Mouse (Mus musculus): Measurements from ENCODE around the gene Atoh8. TPM values are rescaled to one million over a fixed set of nuclear protein-coding genes. Genes with fewer than 3 reads are reported as not detected.
A peak's percentile ranks its signal among the peaks of the same experiment; 100 is the strongest.

Atoh8 gene
- polyA plus RNA-seq, 1 experiment from 2014 or later, result 4.5 TPM

DNA sequence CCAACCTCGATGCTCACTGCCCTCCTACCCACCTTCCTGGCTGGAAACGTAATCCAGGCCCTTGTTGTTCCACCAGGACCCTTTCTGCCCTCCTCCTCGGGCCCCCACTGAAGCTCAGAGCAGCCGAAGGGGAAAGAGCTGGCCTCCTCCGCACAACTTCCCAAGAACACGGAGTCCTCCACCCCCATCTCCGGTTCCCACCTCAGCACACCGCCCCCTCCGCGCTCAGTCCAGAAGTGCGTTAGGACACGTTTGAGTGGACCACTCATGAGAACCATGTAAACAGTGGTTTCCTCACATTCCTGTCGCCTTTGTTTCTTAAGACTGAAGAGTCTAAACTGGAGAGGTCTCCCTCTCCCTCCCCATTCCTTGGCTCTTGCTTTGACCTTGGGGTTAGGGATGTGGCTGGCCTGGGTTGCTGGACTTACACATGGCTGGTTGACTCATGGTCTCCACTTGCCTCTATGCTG lies 41.6 kb upstream of the Atoh8 start:
- no peak overlapping the region for H3K4me3 ChIP-seq (ENCODE audit: low read depth, low read length)
- no peaks in the 10 kb centered on the region for H3K4me1 ChIP-seq (replicated peaks; ENCODE audit: control insufficient read depth, insufficient read depth, low read length)
- no peak overlapping the region for H3K4me2 ChIP-seq (replicated peaks; ENCODE audit: low read depth)
- no peak overlapping the region for H3K9ac ChIP-seq (ENCODE audit: low read depth, low read length)
- H3K36me3 ChIP-seq (ENCODE audit: control insufficient read depth, insufficient read depth), result no peaks in the 10 kb centered on the region
- no peaks in the 10 kb centered on the region for H3K9me3 ChIP-seq (ENCODE audit: control insufficient read depth)
- no peak for TF ChIP-seq CTCF (IDR thresholded peaks at IDR 0.05; ENCODE audit: low read depth)
- H3K27ac ChIP-seq (ENCODE audit: low read depth, low read length), result peak overlapping the region; percentile 28; the same call in 1 of the 2 replicates
- ATAC-seq, result no peak
- WGBS, result 68% methylated on average over 13 of the region's 13 CpGs
- H3K27me3 ChIP-seq (replicated peaks; ENCODE audit: control insufficient read depth, insufficient read depth, low read length), result no peaks in the 10 kb centered on the region

DNA sequence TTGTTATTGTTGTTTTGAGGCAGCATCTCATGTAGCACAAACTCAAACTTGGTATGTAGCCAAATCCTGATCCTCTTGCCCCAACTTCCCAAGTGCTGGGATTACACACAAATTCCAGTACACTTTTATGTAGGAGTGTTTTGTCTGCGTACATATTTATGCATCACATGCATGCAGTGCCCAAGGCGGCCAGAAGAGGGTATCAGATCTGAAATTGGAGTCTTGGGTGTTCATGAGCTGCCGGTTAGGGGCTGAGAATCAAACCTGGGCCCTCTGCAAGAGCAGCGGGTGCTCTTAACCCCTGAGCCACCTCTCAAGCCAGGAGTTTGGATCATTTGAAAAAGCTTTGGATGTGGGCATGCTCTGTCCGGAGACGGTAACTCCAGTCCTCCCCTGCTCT lies 40.8 kb upstream of the Atoh8 start:
- WGBS, result 93% methylated on average over 6 of the region's 6 CpGs
- Histone ChIP-seq H3K9ac (ENCODE audit: low read depth, low read length) (no peak overlapping the region), H3K36me3 (ENCODE audit: control insufficient read depth, insufficient read depth) (no peaks in the 10 kb centered on the region), H3K4me3 (ENCODE audit: low read depth, low read length) (no peak overlapping the region), H3K9me3 (ENCODE audit: control insufficient read depth) (no peaks in the 10 kb centered on the region), H3K27ac (ENCODE audit: low read depth, low read length) (no peak overlapping the region), H3K4me2 (replicated peaks; ENCODE audit: low read depth) (no peak overlapping the region), H3K4me1 (replicated peaks; ENCODE audit: control insufficient read depth, insufficient read depth, low read length) (no peaks in the 10 kb centered on the region), H3K27me3 (replicated peaks; ENCODE audit: control insufficient read depth, insufficient read depth, low read length) (no peaks in the 10 kb centered on the region)
- TF ChIP-seq CTCF (IDR thresholded peaks at IDR 0.05; ENCODE audit: low read depth), result 0 out of 2 replicates have a peak, but pooled peaks have one; percentile 12
- ATAC-seq, result no peak

DNA sequence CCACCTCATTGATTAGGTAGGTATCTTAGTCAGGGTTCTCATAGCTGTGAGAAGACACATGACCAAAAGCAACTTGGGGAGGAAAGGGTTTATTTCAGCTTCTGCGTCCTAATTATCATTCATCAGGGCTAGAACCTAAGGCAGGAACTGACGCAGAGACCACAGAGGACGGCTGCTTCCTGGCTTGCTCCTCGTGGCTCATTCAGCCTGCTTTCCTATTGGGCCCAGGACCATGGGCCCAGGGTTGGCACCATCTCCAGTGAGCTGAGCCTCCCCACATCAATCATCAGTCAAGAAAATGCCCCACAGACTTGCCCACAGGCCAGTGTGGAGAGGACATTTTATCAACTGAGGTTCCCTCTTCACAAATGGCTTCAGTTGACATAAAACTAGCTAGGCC lies 40.1 kb upstream of the Atoh8 start:
- no peak overlapping the region for H3K27ac ChIP-seq (ENCODE audit: low read depth, low read length)
- no peaks in the 10 kb centered on the region for H3K4me1 ChIP-seq (replicated peaks; ENCODE audit: control insufficient read depth, insufficient read depth, low read length)
- H3K27me3 ChIP-seq (replicated peaks; ENCODE audit: control insufficient read depth, insufficient read depth, low read length), result no peaks in the 10 kb centered on the region
- no peak overlapping the region for H3K4me3 ChIP-seq (ENCODE audit: low read depth, low read length)
- WGBS, result 72% methylated on average over 4 of the region's 4 CpGs
- H3K4me2 ChIP-seq (replicated peaks; ENCODE audit: low read depth), result no peak overlapping the region
- no peak for ATAC-seq
- no peaks in the 10 kb centered on the region for H3K36me3 ChIP-seq (ENCODE audit: control insufficient read depth, insufficient read depth)
- no peaks in the 10 kb centered on the region for H3K9me3 ChIP-seq (ENCODE audit: control insufficient read depth)
- TF ChIP-seq CTCF (IDR thresholded peaks at IDR 0.05; ENCODE audit: low read depth), result no peak
- H3K9ac ChIP-seq (ENCODE audit: low read depth, low read length), result no peak overlapping the region

DNA sequence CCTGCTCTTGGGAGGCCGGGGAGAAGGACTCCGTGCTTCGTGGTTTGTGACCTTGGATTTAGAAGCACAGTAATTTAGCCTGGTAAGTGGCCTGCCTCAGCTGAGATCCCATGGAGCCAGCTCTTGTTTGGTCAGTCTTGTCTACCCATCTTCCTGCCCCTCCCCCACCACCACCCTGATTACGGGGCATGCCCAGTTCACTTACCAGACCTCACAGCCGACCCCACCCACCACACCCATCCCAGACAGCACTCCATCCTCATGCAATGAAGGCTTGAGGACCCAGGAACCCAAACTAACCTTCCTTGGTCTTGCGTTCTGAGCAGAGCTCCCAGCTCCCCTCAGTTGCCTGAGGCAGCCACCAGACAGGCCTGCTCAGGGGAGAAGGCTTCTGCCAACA lies 37.8 kb upstream of the Atoh8 start:
- no peak overlapping the region for H3K9ac ChIP-seq (ENCODE audit: low read depth, low read length)
- H3K27me3 ChIP-seq (replicated peaks; ENCODE audit: control insufficient read depth, insufficient read depth, low read length), result no peaks in the 10 kb centered on the region
- no peak for ATAC-seq
- H3K4me1 ChIP-seq (replicated peaks; ENCODE audit: control insufficient read depth, insufficient read depth, low read length), result no peaks in the 10 kb centered on the region
- no peak overlapping the region for H3K4me3 ChIP-seq (ENCODE audit: low read depth, low read length)
- WGBS, result 61% methylated on average over 6 of the region's 6 CpGs
- no peak overlapping the region for H3K27ac ChIP-seq (ENCODE audit: low read depth, low read length)
- H3K9me3 ChIP-seq (ENCODE audit: control insufficient read depth), result no peaks in the 10 kb centered on the region
- H3K36me3 ChIP-seq (ENCODE audit: control insufficient read depth, insufficient read depth), result no peaks in the 10 kb centered on the region
- TF ChIP-seq CTCF (IDR thresholded peaks at IDR 0.05; ENCODE audit: low read depth), result no peak
- no peak overlapping the region for H3K4me2 ChIP-seq (replicated peaks; ENCODE audit: low read depth)

DNA sequence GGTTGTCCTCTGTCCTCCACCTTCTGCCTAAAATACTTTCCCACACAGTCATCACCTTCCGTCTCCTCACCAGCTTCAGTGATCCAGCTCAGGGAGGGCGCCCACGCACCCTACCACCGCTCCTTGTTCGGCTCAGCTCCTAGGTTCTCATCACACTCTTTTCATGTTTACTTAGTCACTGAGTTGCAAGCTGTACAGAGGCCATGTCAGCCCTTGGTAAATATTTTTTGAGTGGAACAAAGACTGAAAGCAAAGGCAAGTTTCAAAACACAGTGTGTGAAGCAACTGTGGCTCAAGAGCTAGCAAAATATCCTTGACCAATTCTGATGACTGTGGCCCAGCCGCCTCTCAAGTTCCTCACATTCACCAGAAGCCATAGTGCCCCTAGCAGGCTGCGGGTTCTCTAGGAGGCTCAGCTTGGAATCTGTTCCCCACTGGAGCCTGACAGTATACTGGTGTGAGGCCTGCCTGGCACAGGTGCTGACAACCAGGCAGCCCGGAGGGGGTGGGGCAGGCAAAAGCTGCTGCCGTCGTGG lies 36.9 kb upstream of the Atoh8 start:
- no peak overlapping the region for H3K4me2 ChIP-seq (replicated peaks; ENCODE audit: low read depth)
- no peaks in the 10 kb centered on the region for H3K4me1 ChIP-seq (replicated peaks; ENCODE audit: control insufficient read depth, insufficient read depth, low read length)
- ATAC-seq, result no peak
- H3K9ac ChIP-seq (ENCODE audit: low read depth, low read length), result no peak overlapping the region
- H3K27me3 ChIP-seq (replicated peaks; ENCODE audit: control insufficient read depth, insufficient read depth, low read length), result no peaks in the 10 kb centered on the region
- H3K9me3 ChIP-seq (ENCODE audit: control insufficient read depth), result no peaks in the 10 kb centered on the region
- no peaks in the 10 kb centered on the region for H3K36me3 ChIP-seq (ENCODE audit: control insufficient read depth, insufficient read depth)
- no peak overlapping the region for H3K27ac ChIP-seq (ENCODE audit: low read depth, low read length)
- no peak for TF ChIP-seq CTCF (IDR thresholded peaks at IDR 0.05; ENCODE audit: low read depth)
- 65% methylated on average over 10 of the region's 10 CpGs for WGBS
- no peak overlapping the region for H3K4me3 ChIP-seq (ENCODE audit: low read depth, low read length)

DNA sequence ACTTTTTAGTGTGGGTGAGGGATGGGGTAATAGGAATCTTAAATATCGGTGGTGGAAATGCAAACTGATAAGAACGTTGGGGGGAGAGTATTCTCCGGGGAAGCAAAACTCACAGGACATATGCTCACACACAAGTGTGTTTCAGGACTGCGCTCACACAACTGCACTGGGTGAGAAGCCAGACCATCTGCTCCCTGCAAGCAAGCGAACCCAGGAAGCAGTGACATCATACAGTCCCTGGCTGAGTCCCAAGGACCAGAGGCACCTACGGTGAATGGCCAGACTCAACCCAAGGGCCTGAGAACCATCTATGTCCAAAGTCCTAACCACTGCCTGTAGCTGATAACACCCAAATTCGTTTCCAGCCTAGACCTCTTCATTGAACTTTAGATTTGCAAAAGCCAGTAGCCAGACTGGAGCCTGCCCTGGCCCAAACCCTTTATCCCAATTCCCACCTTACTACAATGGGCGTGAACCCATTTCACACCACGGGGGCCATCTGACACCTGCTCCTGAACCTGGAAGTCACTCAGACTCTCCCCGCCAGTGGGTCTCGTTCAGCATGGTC lies 35.7 kb upstream of the Atoh8 start:
- ATAC-seq, result no peak
- Histone ChIP-seq H3K27ac (ENCODE audit: low read depth, low read length) (no peak overlapping the region), H3K4me3 (ENCODE audit: low read depth, low read length) (no peak overlapping the region), H3K9me3 (ENCODE audit: control insufficient read depth) (no peaks in the 10 kb centered on the region), H3K36me3 (ENCODE audit: control insufficient read depth, insufficient read depth) (no peaks in the 10 kb centered on the region), H3K9ac (ENCODE audit: low read depth, low read length) (no peak overlapping the region), H3K27me3 (replicated peaks; ENCODE audit: control insufficient read depth, insufficient read depth, low read length) (no peaks in the 10 kb centered on the region), H3K4me2 (replicated peaks; ENCODE audit: low read depth) (no peak overlapping the region), H3K4me1 (replicated peaks; ENCODE audit: control insufficient read depth, insufficient read depth, low read length) (no peaks in the 10 kb centered on the region)
- no peak for TF ChIP-seq CTCF (IDR thresholded peaks at IDR 0.05; ENCODE audit: low read depth)
- 65% methylated on average over 11 of the region's 11 CpGs for WGBS

All from intestine, postnatal 0 days (tissue).